Comparison of ENCODE assay signal across 9 mouse cellular contexts in genomic region chr6:122556959-122557561, GRCm38 (mm10). TPM values are rescaled to one million over a fixed set of nuclear protein-coding genes. Genes with fewer than 3 reads are reported as not detected.
A peak's percentile ranks its signal among the peaks of the same experiment; 100 is the strongest.
DNase-seq lines count a peak whose midpoint lies in the region; ATAC-seq and TF ChIP-seq lines count a peak whose summit lies in the region.
"Had no signal": no experiment of that assay in that cellular context is flagged by ENCODE, and none has a peak within 500 bp of the region (broad histone marks: within the 10 kb centered on the region; RNA-seq: fewer than 3 reads in every experiment).

No protein-coding gene starts in this region.

- no peak overlapping the region for H3K4me3 ChIP-seq in ES-E14 (ENCODE audit: insufficient read depth in 1 of 2, low read depth in 1 of 2, low read length in 2 of 2, poor library complexity in 1 of 2, severe bottlenecking in 1 of 2)
- H3K4me3 ChIP-seq in layer of hippocampus, adult 2 months: peak overlapping the region; percentile 14

- H3K27ac ChIP-seq in ES-E14 (ENCODE audit: insufficient read depth, low read depth, low read length, poor library complexity, severe bottlenecking): no peak overlapping the region
- no peak overlapping the region for H3K27ac ChIP-seq in layer of hippocampus, adult 2 months
- H3K27ac ChIP-seq: macrophage had no signal

- H3K9me3 ChIP-seq in ES-E14 (ENCODE audit: control insufficient read depth, insufficient read depth, low read depth, low read length): no peaks in the 10 kb centered on the region

- H3K36me3 ChIP-seq in ES-E14 (ENCODE audit: control insufficient read depth, insufficient read depth, low read length, poor library complexity, severe bottlenecking): no peaks in the 10 kb centered on the region

- in situ Hi-C loops in ES-E14 (cut with MboI; ENCODE audit: low sequenced_read_pairs in 2 of 2, unreplicated experiment in 2 of 2): no loop called here

- peak; percentile 81 for ATAC-seq in erythroblast, adult 5-6 weeks (replicated peaks; ENCODE audit: low FRiP score, poor library complexity, severe bottlenecking)

- no peak for DNase-seq in ES-E14 (ENCODE audit: low read depth, low spot score)
- peak; percentile 48 for DNase-seq in adrenal gland, postnatal 25 days
- DNase-seq in heart, postnatal 36 days: peak; percentile 64 to 72
- DNase-seq in layer of hippocampus, adult 2 months (ENCODE audit: low spot score in 2 of 2): peak; percentile 69 to 84
- DNase-seq in lung, postnatal 10 days: peak; percentile 85
- DNase-seq in retina, postnatal 1 day: peak; percentile 84
- peak; percentile 73 for DNase-seq in thymus, postnatal 4 days

- TF ChIP-seq CTCF in layer of hippocampus, adult 2 months (conservative IDR thresholded peaks at IDR 0.05): peak; percentile 90

- H3K9ac ChIP-seq in ES-E14 (ENCODE audit: insufficient read depth, low read depth, low read length, poor library complexity, severe bottlenecking): no peak overlapping the region

- intact Hi-C loops in heart, postnatal 36 days (cut with DNase I): loop anchor here (2.0 kb wide), 1 partner anchor 76 kb away; no protein-coding TSS in a partner anchor

- H3K4me1 ChIP-seq in ES-E14 (ENCODE audit: control insufficient read depth in 2 of 2, insufficient read depth in 2 of 2, low read length in 2 of 2, poor library complexity in 1 of 2): peaks cover 0 to 4% of the 10 kb centered on the region in 2 experiments; a peak in 1 of 4 replicates

TF ChIP-seq in ES-E14, 5 proteins besides CTCF, POLR2A, EP300 and RAD21:
- TF ChIP-seq CHD2 (IDR thresholded peaks at IDR 0.05; ENCODE audit: low read depth, low read length) (no peak), ZNF384 (IDR thresholded peaks at IDR 0.05; ENCODE audit: low read depth, low read length) (peak; percentile 98), ZC3H11A (IDR thresholded peaks at IDR 0.05; ENCODE audit: borderline replicate concordance, low read depth, low read length) (0 out of 2 replicates have a peak, but pooled peaks have one; percentile 26), MAFK (IDR thresholded peaks at IDR 0.05; ENCODE audit: insufficient read depth, low read depth, low read length) (0 out of 2 replicates have a peak, but pooled peaks have one; percentile 21), HCFC1 (IDR thresholded peaks at IDR 0.05; ENCODE audit: borderline replicate concordance, insufficient read depth, low read length) (no peak)

RNA-seq across cellular contexts. Expression of gene Aicda, which starts 3.5 kb away (rescaled TPM):
- 0.32 and 0.76 TPM in 2 replicates for total RNA-seq in ES-E14 (2012; rRNA removed)
- total RNA-seq in adrenal gland, postnatal 25 days (2021): not detected in 2 replicates
- not detected in 2 replicates for total RNA-seq in erythroblast, adult 5-6 weeks (2015; ENCODE audit: low replicate concordance)
- total RNA-seq in erythroblast, adult 5-6 weeks (2017; ENCODE audit: low replicate concordance): not detected in 2 replicates
- total RNA-seq in heart, postnatal 36 days (2021): not detected
- total RNA-seq in layer of hippocampus, adult 2 months (2021): not detected

RNA-seq across cellular contexts. Expression of gene Apobec1, which starts 45.2 kb away (rescaled TPM):
- 5.9 and 8.8 TPM in 2 replicates for total RNA-seq in ES-E14 (2012; rRNA removed)
- 6.1 and 8.7 TPM in 2 replicates for total RNA-seq in adrenal gland, postnatal 25 days (2021)
- 11.5 and 16.5 TPM in 2 replicates for total RNA-seq in erythroblast, adult 5-6 weeks (2015; ENCODE audit: low replicate concordance)
- 12.0 and 23.2 TPM in 2 replicates for total RNA-seq in erythroblast, adult 5-6 weeks (2017; ENCODE audit: low replicate concordance)
- total RNA-seq in heart, postnatal 36 days (2021): 1 to 10 TPM; 6.3 to 8.0 TPM
- 1 to 10 TPM; 1.5 to 2.3 TPM for total RNA-seq in layer of hippocampus, adult 2 months (2021)

RNA-seq across cellular contexts. Expression of gene Mfap5, which starts 51.4 kb away (rescaled TPM):
- 7.1 and 8.7 TPM in 2 replicates for total RNA-seq in ES-E14 (2012; rRNA removed)
- total RNA-seq in adrenal gland, postnatal 25 days (2021): 7.5 and 8.6 TPM in 2 replicates
- total RNA-seq in erythroblast, adult 5-6 weeks (2015; ENCODE audit: low replicate concordance): not detected in 2 replicates
- total RNA-seq in erythroblast, adult 5-6 weeks (2017; ENCODE audit: low replicate concordance): not detected in 2 replicates
- total RNA-seq in heart, postnatal 36 days (2021): 10 to 100 TPM; 41.3 to 43.4 TPM
- total RNA-seq in layer of hippocampus, adult 2 months (2021): not detected

RNA-seq across cellular contexts. Expression of gene Gdf3, which starts 52.8 kb away (rescaled TPM):
- total RNA-seq in ES-E14 (2012; rRNA removed): 155 and 219 TPM in 2 replicates
- not detected in 2 replicates for total RNA-seq in adrenal gland, postnatal 25 days (2021)
- 3.6 TPM in 1 of 2 replicates, not detected in the other for total RNA-seq in erythroblast, adult 5-6 weeks (2015; ENCODE audit: low replicate concordance)
- 0.51 and 0.98 TPM in 2 replicates for total RNA-seq in erythroblast, adult 5-6 weeks (2017; ENCODE audit: low replicate concordance)
- not detected for total RNA-seq in heart, postnatal 36 days (2021)
- not detected for total RNA-seq in layer of hippocampus, adult 2 months (2021)

RNA-seq across cellular contexts. Expression of gene Rimklb, which starts 58.5 kb away (rescaled TPM):
- 36.3 and 54.4 TPM in 2 replicates for total RNA-seq in ES-E14 (2012; rRNA removed)
- 0.52 TPM in 1 of 2 replicates, not detected in the other for total RNA-seq in adrenal gland, postnatal 25 days (2021)
- not detected in 2 replicates for total RNA-seq in erythroblast, adult 5-6 weeks (2015; ENCODE audit: low replicate concordance)
- not detected in 2 replicates for total RNA-seq in erythroblast, adult 5-6 weeks (2017; ENCODE audit: low replicate concordance)
- under 1 TPM in 1 of 2 experiments, not detected in 1; 0.72 TPM for total RNA-seq in heart, postnatal 36 days (2021)
- total RNA-seq in layer of hippocampus, adult 2 months (2021): 10 to 100 TPM; 70.3 to 71.6 TPM
